Mouse (Mus musculus): ENCODE data around the gene Wfdc17. TPM values are rescaled to one million over a fixed set of nuclear protein-coding genes. Genes with fewer than 3 reads are reported as not detected.

The Wfdc17 gene
- 1.0 TPM in 1 of 2 replicates, not detected in the other for polyA plus RNA-seq (2014; fragmentation: Nextera tagmentation; extraction: Ambion mirVana)

- DNase-seq (ENCODE audit: low spot score) (no peak), ATAC-seq (ENCODE audit: insufficient read depth, low FRiP score, low TSS enrichment) (no peak)
These were observed at the start of gene Wfdc17 for GRCm38 (mm10) chr11:83703705-83704104. Wfdc17 (plus strand) TSS chr11:83703991.

GRCm38 (mm10) chr11:83654606-83655005, 49.2 kb upstream of the Wfdc17 start:
- Histone ChIP-seq H3K27ac (ENCODE audit: low read depth, low read length) (no peak overlapping the region), H3K4me3 (ENCODE audit: low read depth, low read length) (no peak overlapping the region), H3K36me3 (ENCODE audit: control insufficient read depth, insufficient read depth, low read length) (no peaks in the 10 kb centered on the region), H3K9ac (ENCODE audit: low read length) (no peak overlapping the region), H3K9me3 (ENCODE audit: control insufficient read depth, low read length) (no peaks in the 10 kb centered on the region), H3K27me3 (ENCODE audit: control insufficient read depth, insufficient read depth, low read length) (no peaks in the 10 kb centered on the region), H3K4me1 (ENCODE audit: control insufficient read depth, insufficient read depth, low read length) (no peaks in the 10 kb centered on the region), H3K4me2 (ENCODE audit: low read depth) (no peak overlapping the region)
- no peak for DNase-seq (ENCODE audit: low spot score)
- WGBS: 90% methylated on average over 8 of the region's 8 CpGs
- no peak for ATAC-seq (ENCODE audit: insufficient read depth, low FRiP score, low TSS enrichment)

More at GRCm38 (mm10) chr11:83703705-83704104, at the start of gene Wfdc17:
- H3K4me1 ChIP-seq (ENCODE audit: control insufficient read depth, insufficient read depth, low read length): no peaks in the 10 kb centered on the region
- WGBS: 29% methylated on average over 1 of the region's 1 CpGs
- H3K4me2 ChIP-seq (ENCODE audit: low read depth): no peak within 1 kb of the TSS
- no peaks in the 10 kb centered on the region for H3K27me3 ChIP-seq (ENCODE audit: control insufficient read depth, insufficient read depth, low read length)
- no peaks in the 10 kb centered on the region for H3K36me3 ChIP-seq (ENCODE audit: control insufficient read depth, insufficient read depth, low read length)
- no peak within 1 kb of the TSS for H3K27ac ChIP-seq (ENCODE audit: low read depth, low read length)
- H3K9me3 ChIP-seq (ENCODE audit: control insufficient read depth, low read length): no peaks in the 10 kb centered on the region
- no peak within 1 kb of the TSS for H3K9ac ChIP-seq (ENCODE audit: low read length)
- H3K4me3 ChIP-seq (ENCODE audit: low read depth, low read length): no peak within 1 kb of the TSS

DNA sequence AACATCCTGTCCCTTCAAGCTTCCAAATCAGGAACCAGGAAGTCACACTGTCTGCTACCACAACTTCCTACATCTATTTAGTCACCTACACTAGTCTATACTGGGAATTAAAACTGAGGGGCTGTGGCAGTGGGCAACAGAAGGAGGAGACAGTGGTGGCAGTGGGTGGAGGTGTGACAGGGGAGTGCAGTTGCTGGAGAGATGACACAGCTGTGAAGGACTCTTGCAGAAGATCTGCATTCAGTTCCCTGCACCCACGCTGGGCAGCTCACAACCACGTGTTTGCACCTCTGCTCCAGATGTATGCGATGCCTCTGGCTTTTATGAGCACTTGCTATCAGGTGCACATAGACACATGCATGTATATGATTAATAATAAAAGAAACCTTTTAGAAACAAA, 46.3 kb upstream of the Wfdc17 start:
- WGBS: 88% methylated on average over 3 of the region's 3 CpGs
- DNase-seq (ENCODE audit: low spot score) (no peak), ATAC-seq (ENCODE audit: insufficient read depth, low FRiP score, low TSS enrichment) (no peak)
- no peak overlapping the region for H3K4me2 ChIP-seq (ENCODE audit: low read depth)
- no peak overlapping the region for H3K4me3 ChIP-seq (ENCODE audit: low read depth, low read length)
- H3K4me1 ChIP-seq (ENCODE audit: control insufficient read depth, insufficient read depth, low read length): no peaks in the 10 kb centered on the region
- no peak overlapping the region for H3K27ac ChIP-seq (ENCODE audit: low read depth, low read length)
- no peaks in the 10 kb centered on the region for H3K9me3 ChIP-seq (ENCODE audit: control insufficient read depth, low read length)
- no peaks in the 10 kb centered on the region for H3K27me3 ChIP-seq (ENCODE audit: control insufficient read depth, insufficient read depth, low read length)
- H3K9ac ChIP-seq (ENCODE audit: low read length): no peak overlapping the region
- no peaks in the 10 kb centered on the region for H3K36me3 ChIP-seq (ENCODE audit: control insufficient read depth, insufficient read depth, low read length)

GRCm38 (mm10) chr11:83658797-83659196, 45.0 kb upstream of the Wfdc17 start:
- DNase-seq (ENCODE audit: low spot score) (no peak), ATAC-seq (ENCODE audit: insufficient read depth, low FRiP score, low TSS enrichment) (no peak)
- no peak overlapping the region for H3K27ac ChIP-seq (ENCODE audit: low read depth, low read length)
- no peak overlapping the region for H3K4me2 ChIP-seq (ENCODE audit: low read depth)
- no peaks in the 10 kb centered on the region for H3K36me3 ChIP-seq (ENCODE audit: control insufficient read depth, insufficient read depth, low read length)
- WGBS: 69% methylated on average over 6 of the region's 6 CpGs
- no peak overlapping the region for H3K4me3 ChIP-seq (ENCODE audit: low read depth, low read length)
- no peaks in the 10 kb centered on the region for H3K27me3 ChIP-seq (ENCODE audit: control insufficient read depth, insufficient read depth, low read length)
- no peaks in the 10 kb centered on the region for H3K4me1 ChIP-seq (ENCODE audit: control insufficient read depth, insufficient read depth, low read length)
- H3K9me3 ChIP-seq (ENCODE audit: control insufficient read depth, low read length): no peaks in the 10 kb centered on the region
- no peak overlapping the region for H3K9ac ChIP-seq (ENCODE audit: low read length)

DNA sequence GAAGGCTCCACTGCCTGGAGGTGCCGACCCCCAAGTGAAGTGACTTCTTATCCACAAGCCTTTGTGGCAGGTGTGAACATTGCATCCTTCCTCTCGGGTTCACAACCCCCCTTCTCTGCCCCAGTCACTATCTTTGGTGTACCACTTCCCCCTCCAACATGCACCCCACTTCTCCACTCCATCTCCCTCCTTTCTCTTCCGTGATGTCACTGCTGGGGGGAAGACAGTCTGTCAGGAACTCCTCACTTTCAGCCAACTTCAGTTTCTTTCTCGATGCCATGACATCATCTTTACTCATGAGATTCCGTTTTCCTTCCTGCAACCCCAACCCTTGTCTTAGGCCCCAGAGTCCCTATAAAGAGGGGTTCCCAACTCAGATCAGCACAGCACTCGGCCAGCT, 41.6 kb upstream of the Wfdc17 start, which contains the start of gene Ccl4:
TSS of gene Ccl4 (plus strand) at position 381 of the 400 bp plus-strand sequence.
- ATAC-seq (ENCODE audit: insufficient read depth, low FRiP score, low TSS enrichment) (no peak), DNase-seq (ENCODE audit: low spot score) (no peak)
- no peak within 1 kb of the TSS for H3K4me3 ChIP-seq (ENCODE audit: low read depth, low read length)
- H3K27me3 ChIP-seq (ENCODE audit: control insufficient read depth, insufficient read depth, low read length): no peaks in the 10 kb centered on the region
- 84% methylated on average over 6 of the region's 6 CpGs for WGBS
- no peaks in the 10 kb centered on the region for H3K4me1 ChIP-seq (ENCODE audit: control insufficient read depth, insufficient read depth, low read length)
- H3K9ac ChIP-seq (ENCODE audit: low read length): no peak within 1 kb of the TSS
- H3K27ac ChIP-seq (ENCODE audit: low read depth, low read length): no peak within 1 kb of the TSS
- no peaks in the 10 kb centered on the region for H3K9me3 ChIP-seq (ENCODE audit: control insufficient read depth, low read length)
- no peaks in the 10 kb centered on the region for H3K36me3 ChIP-seq (ENCODE audit: control insufficient read depth, insufficient read depth, low read length)
- H3K4me2 ChIP-seq (ENCODE audit: low read depth): no peak within 1 kb of the TSS

DNA sequence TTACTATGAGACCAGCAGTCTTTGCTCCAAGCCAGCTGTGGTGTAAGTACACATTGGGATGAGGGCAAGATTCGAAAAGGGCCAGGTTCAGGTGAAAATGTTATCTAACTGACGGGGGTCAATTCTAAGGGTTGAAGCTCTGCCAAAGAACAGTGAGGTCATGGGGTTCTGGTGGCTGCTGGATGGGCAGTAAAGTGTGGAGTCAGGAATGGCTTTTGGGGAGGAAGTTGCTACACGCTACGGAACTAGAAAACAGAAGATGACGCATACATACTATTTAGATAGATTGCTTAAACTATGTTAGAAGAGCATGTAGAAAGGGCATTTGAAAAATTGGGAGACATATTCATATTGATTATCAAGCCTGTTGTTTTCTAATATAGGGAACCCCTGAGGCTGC, 40.3 kb upstream of the Wfdc17 start:
- Histone ChIP-seq H3K27me3 (ENCODE audit: control insufficient read depth, insufficient read depth, low read length) (no peaks in the 10 kb centered on the region), H3K27ac (ENCODE audit: low read depth, low read length) (no peak overlapping the region), H3K9me3 (ENCODE audit: control insufficient read depth, low read length) (no peaks in the 10 kb centered on the region), H3K4me3 (ENCODE audit: low read depth, low read length) (no peak overlapping the region), H3K4me2 (ENCODE audit: low read depth) (no peak overlapping the region), H3K9ac (ENCODE audit: low read length) (no peak overlapping the region), H3K36me3 (ENCODE audit: control insufficient read depth, insufficient read depth, low read length) (no peaks in the 10 kb centered on the region), H3K4me1 (ENCODE audit: control insufficient read depth, insufficient read depth, low read length) (no peaks in the 10 kb centered on the region)
- DNase-seq (ENCODE audit: low spot score) (no peak), ATAC-seq (ENCODE audit: insufficient read depth, low FRiP score, low TSS enrichment) (no peak)
- WGBS: 82% methylated on average over 5 of the region's 5 CpGs

DNA sequence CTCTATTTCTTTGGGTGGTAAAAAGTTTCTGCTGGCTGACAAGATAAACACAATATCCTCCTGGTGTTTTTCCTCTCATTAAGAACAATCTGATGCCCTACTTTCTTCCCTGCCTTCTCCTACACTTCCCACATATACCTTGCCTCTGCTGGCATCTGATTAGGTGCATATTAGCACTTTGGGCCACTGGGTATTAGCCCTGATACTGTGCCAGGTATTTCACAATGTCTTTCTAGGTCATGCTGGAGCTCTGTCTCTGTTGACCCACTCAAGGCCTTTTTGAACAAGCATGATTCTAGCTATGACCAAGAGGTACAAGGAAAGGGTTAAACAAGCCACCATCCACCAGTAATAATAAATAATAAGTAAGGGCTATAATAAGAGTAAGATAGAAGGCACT, 32.0 kb upstream of the Wfdc17 start:
- Histone ChIP-seq H3K27ac (ENCODE audit: low read depth, low read length) (no peak overlapping the region), H3K9me3 (ENCODE audit: control insufficient read depth, low read length) (no peaks in the 10 kb centered on the region), H3K4me2 (ENCODE audit: low read depth) (no peak overlapping the region), H3K4me3 (ENCODE audit: low read depth, low read length) (no peak overlapping the region), H3K9ac (ENCODE audit: low read length) (no peak overlapping the region), H3K36me3 (ENCODE audit: control insufficient read depth, insufficient read depth, low read length) (no peaks in the 10 kb centered on the region), H3K4me1 (ENCODE audit: control insufficient read depth, insufficient read depth, low read length) (no peaks in the 10 kb centered on the region), H3K27me3 (ENCODE audit: control insufficient read depth, insufficient read depth, low read length) (no peaks in the 10 kb centered on the region)
- ATAC-seq (ENCODE audit: insufficient read depth, low FRiP score, low TSS enrichment) (no peak), DNase-seq (ENCODE audit: low spot score) (no peak)

GRCm38 (mm10) chr11:83675665-83676064, 28.1 kb upstream of the Wfdc17 start:
- ATAC-seq (ENCODE audit: insufficient read depth, low FRiP score, low TSS enrichment): no peak
- H3K4me3 ChIP-seq (ENCODE audit: low read depth, low read length): no peak overlapping the region
- WGBS: 100% methylated on average over 1 of the region's 1 CpGs

DNA sequence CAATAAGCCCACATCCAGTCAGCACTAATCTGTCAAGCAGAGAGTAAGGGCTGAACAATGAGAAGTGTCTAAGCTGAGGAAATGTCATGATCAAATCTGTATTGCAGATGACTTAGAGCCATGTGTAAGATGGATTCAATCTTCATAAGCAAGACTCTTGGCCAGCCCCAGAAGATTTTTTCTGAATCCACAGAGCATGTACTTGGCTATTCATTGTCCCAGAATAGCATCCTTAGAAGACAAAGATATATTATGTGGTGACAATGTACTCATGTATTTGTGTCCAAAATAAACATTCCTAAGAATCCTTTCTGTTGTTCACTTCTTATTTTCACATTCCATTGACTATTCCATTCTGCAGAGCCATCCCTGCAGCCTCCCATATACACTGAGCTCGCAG, 13.9 kb upstream of the Wfdc17 start:
- no peak for DNase-seq (ENCODE audit: low spot score)
- 74% methylated on average over 1 of the region's 1 CpGs for WGBS
- Histone ChIP-seq H3K27ac (ENCODE audit: low read depth, low read length) (no peak overlapping the region), H3K4me1 (ENCODE audit: control insufficient read depth, insufficient read depth, low read length) (no peaks in the 10 kb centered on the region), H3K9ac (ENCODE audit: low read length) (no peak overlapping the region), H3K4me3 (ENCODE audit: low read depth, low read length) (no peak overlapping the region), H3K36me3 (ENCODE audit: control insufficient read depth, insufficient read depth, low read length) (no peaks in the 10 kb centered on the region), H3K27me3 (ENCODE audit: control insufficient read depth, insufficient read depth, low read length) (no peaks in the 10 kb centered on the region), H3K4me2 (ENCODE audit: low read depth) (no peak overlapping the region), H3K9me3 (ENCODE audit: control insufficient read depth, low read length) (no peaks in the 10 kb centered on the region)
- no peak for ATAC-seq (ENCODE audit: insufficient read depth, low FRiP score, low TSS enrichment)

More at GRCm38 (mm10) chr11:83675665-83676064, 28.1 kb upstream of the Wfdc17 start:
- Histone ChIP-seq H3K9ac (ENCODE audit: low read length) (no peak overlapping the region), H3K4me1 (ENCODE audit: control insufficient read depth, insufficient read depth, low read length) (no peaks in the 10 kb centered on the region), H3K27me3 (ENCODE audit: control insufficient read depth, insufficient read depth, low read length) (no peaks in the 10 kb centered on the region), H3K36me3 (ENCODE audit: control insufficient read depth, insufficient read depth, low read length) (no peaks in the 10 kb centered on the region), H3K9me3 (ENCODE audit: control insufficient read depth, low read length) (no peaks in the 10 kb centered on the region), H3K4me2 (ENCODE audit: low read depth) (no peak overlapping the region), H3K27ac (ENCODE audit: low read depth, low read length) (no peak overlapping the region)
- DNase-seq (ENCODE audit: low spot score): no peak

Measured in neural tube, embryonic 11.5 days (tissue).